Mouse (Mus musculus): ENCODE measurements around the gene Dlst. TPM values are rescaled to one million over a fixed set of nuclear protein-coding genes. Genes with fewer than 3 reads are reported as not detected.
A peak's percentile ranks its signal among the peaks of the same experiment; 100 is the strongest.

The Dlst gene
- polyA plus RNA-seq, 1 experiment from 2014 or later, result 129 TPM

- H3K9me3 ChIP-seq (ENCODE audit: control insufficient read depth, low read length), result no peaks in the 10 kb centered on the region
- no peak overlapping the region for H3K27ac ChIP-seq (ENCODE audit: low read depth, low read length)
- no peak overlapping the region for H3K4me3 ChIP-seq (ENCODE audit: low read length)
- H3K27me3 ChIP-seq (replicated peaks; ENCODE audit: control insufficient read depth, insufficient read depth, low read length), result peaks cover 4% of the 10 kb centered on the region; the same call in 1 of the 2 replicates
- H3K4me2 ChIP-seq (ENCODE audit: low read length), result 0 out of 2 replicates have a peak overlapping the region, but pooled peaks have one; percentile 20
- no peaks in the 10 kb centered on the region for H3K36me3 ChIP-seq (ENCODE audit: control insufficient read depth, insufficient read depth, low read length)
- H3K4me1 ChIP-seq (ENCODE audit: control insufficient read depth, insufficient read depth, low read depth, low read length), result peaks cover 13% of the 10 kb centered on the region
- 0 out of 2 replicates have a peak, but pooled peaks have one; percentile 22 for ATAC-seq
- WGBS, result 5% methylated on average over 8 of the region's 8 CpGs
- no peak overlapping the region for H3K9ac ChIP-seq (ENCODE audit: low read depth, low read length)
Measured at GRCm38 (mm10) chr12:85182345-85182643, 71.7 kb downstream of the Dlst start.

- Histone ChIP-seq H3K4me2 (ENCODE audit: low read length) (no peak overlapping the region), H3K4me1 (ENCODE audit: control insufficient read depth, insufficient read depth, low read depth, low read length) (peaks cover 10% of the 10 kb centered on the region), H3K4me3 (ENCODE audit: low read length) (no peak overlapping the region), H3K9me3 (ENCODE audit: control insufficient read depth, low read length) (no peaks in the 10 kb centered on the region), H3K36me3 (ENCODE audit: control insufficient read depth, insufficient read depth, low read length) (no peaks in the 10 kb centered on the region), H3K27me3 (replicated peaks; ENCODE audit: control insufficient read depth, insufficient read depth, low read length) (no peaks in the 10 kb centered on the region; the same call in 1 of the 2 replicates), H3K27ac (ENCODE audit: low read depth, low read length) (no peak overlapping the region), H3K9ac (ENCODE audit: low read depth, low read length) (no peak overlapping the region)
- no peak for ATAC-seq
- WGBS, result 42% methylated on average over 5 of the region's 5 CpGs
Measured at GRCm38 (mm10) chr12:85182898-85183297, 72.3 kb downstream of the Dlst start.

GRCm38 (mm10) chr12:85184118-85184517 lies 73.5 kb downstream of the Dlst start:
- no peaks in the 10 kb centered on the region; the same call in 1 of the 2 replicates for H3K27me3 ChIP-seq (replicated peaks; ENCODE audit: control insufficient read depth, insufficient read depth, low read length)
- no peak for ATAC-seq
- 71% methylated on average over 5 of the region's 5 CpGs for WGBS

More at GRCm38 (mm10) chr12:85184118-85184517, 73.5 kb downstream of the Dlst start:
- H3K36me3 ChIP-seq (ENCODE audit: control insufficient read depth, insufficient read depth, low read length), result no peaks in the 10 kb centered on the region
- no peaks in the 10 kb centered on the region for H3K9me3 ChIP-seq (ENCODE audit: control insufficient read depth, low read length)
- H3K4me2 ChIP-seq (ENCODE audit: low read length), result no peak overlapping the region
- H3K4me1 ChIP-seq (ENCODE audit: control insufficient read depth, insufficient read depth, low read depth, low read length), result peaks cover 10% of the 10 kb centered on the region
- no peak overlapping the region for H3K9ac ChIP-seq (ENCODE audit: low read depth, low read length)
- no peak overlapping the region for H3K4me3 ChIP-seq (ENCODE audit: low read length)
- H3K27ac ChIP-seq (ENCODE audit: low read depth, low read length), result no peak overlapping the region

Other genes starting within 250 kb of the Dlst start
- 0.20 and 0.31 TPM in 2 replicates for gene Ltbp2, start 234.3 kb upstream of the Dlst start, polyA plus RNA-seq (2015; fragmentation: Nextera tagmentation; extraction: Ambion mirVana)
- gene Fcf1, start 139.9 kb upstream of the Dlst start, polyA plus RNA-seq (2015; fragmentation: Nextera tagmentation; extraction: Ambion mirVana), result 72.8 and 74.8 TPM in 2 replicates
- gene Arel1, start 139.9 kb upstream of the Dlst start, polyA plus RNA-seq (2015; fragmentation: Nextera tagmentation; extraction: Ambion mirVana), result 29.3 and 36.0 TPM in 2 replicates
- 28.7 and 29.7 TPM in 2 replicates for gene Ylpm1, start 114.5 kb upstream of the Dlst start, polyA plus RNA-seq (2015; fragmentation: Nextera tagmentation; extraction: Ambion mirVana)
- gene Prox2, start 74 bp upstream of the Dlst start, polyA plus RNA-seq (2015; fragmentation: Nextera tagmentation; extraction: Ambion mirVana), result 1.2 and 1.6 TPM in 2 replicates
- gene Rps6kl1, start 40.4 kb downstream of the Dlst start, polyA plus RNA-seq (2015; fragmentation: Nextera tagmentation; extraction: Ambion mirVana), result 39.0 and 39.4 TPM in 2 replicates
- gene Pgf, start 67.0 kb downstream of the Dlst start, polyA plus RNA-seq (2015; fragmentation: Nextera tagmentation; extraction: Ambion mirVana), result 11.7 and 13.1 TPM in 2 replicates
- 80.1 and 82.3 TPM in 2 replicates for gene Eif2b2, start 108.6 kb downstream of the Dlst start, polyA plus RNA-seq (2015; fragmentation: Nextera tagmentation; extraction: Ambion mirVana)
- 7.6 and 8.7 TPM in 2 replicates for gene Mlh3, start 159.8 kb downstream of the Dlst start, polyA plus RNA-seq (2015; fragmentation: Nextera tagmentation; extraction: Ambion mirVana)
- gene Acyp1, start 177.6 kb downstream of the Dlst start, polyA plus RNA-seq (2015; fragmentation: Nextera tagmentation; extraction: Ambion mirVana), result 47.1 and 58.4 TPM in 2 replicates
- 1.7 and 1.8 TPM in 2 replicates for gene Zc2hc1c, start 177.8 kb downstream of the Dlst start, polyA plus RNA-seq (2015; fragmentation: Nextera tagmentation; extraction: Ambion mirVana)
- 9.9 and 13.7 TPM in 2 replicates for gene Nek9, start 228.5 kb downstream of the Dlst start, polyA plus RNA-seq (2015; fragmentation: Nextera tagmentation; extraction: Ambion mirVana)